Mouse (Mus musculus) left cerebral cortex, adult 2 months (tissue): ENCODE data around the gene Pik3ip1. TPM values are rescaled to one million over a fixed set of nuclear protein-coding genes. Genes with fewer than 3 reads are reported as not detected.
A peak's percentile ranks its signal among the peaks of the same experiment; 100 is the strongest.

Experiments used
- DNase-seq, 2 experiments: peaks; one replicate each; pipeline ENCODE4 v3.0.0; 2021 to 2022; ENCODE audit warnings: low spot score in 2 of 2, mixed read lengths in 1 of 2; ENCODE audit errors: extremely low spot score in 1 of 2
- H3K27ac ChIP-seq: fragments of 200-600 bp; 2 replicates; pipeline ENCODE4 v1.8.1; 2022
- H3K4me3 ChIP-seq: fragments of 200-600 bp; 2 replicates; pipeline ENCODE4 v1.8.1; 2022
- CTCF ChIP-seq: fragments of 200-600 bp; IDR thresholded peaks from 2 replicates; pipeline ENCODE4 v1.8.1; 2022; ENCODE audit warnings: antibody characterized with exemption, mild to moderate bottlenecking, moderate library complexity
- intact Hi-C: fragments of 180-260 bp; cut with DNase I; formaldehyde crosslinking; loops from one replicate; pipeline ENCODE4 v1.15.1; 2025
- total RNA-seq, 2 experiments: library from RNA; stranded (reverse); gene quantifications; 2 replicates each; pipeline ENCODE4 v1.2.3; 2021

The Pik3ip1 gene
- total RNA-seq, 2 experiments from 2014 or later: 28.1 to 31.5 TPM

DNA sequence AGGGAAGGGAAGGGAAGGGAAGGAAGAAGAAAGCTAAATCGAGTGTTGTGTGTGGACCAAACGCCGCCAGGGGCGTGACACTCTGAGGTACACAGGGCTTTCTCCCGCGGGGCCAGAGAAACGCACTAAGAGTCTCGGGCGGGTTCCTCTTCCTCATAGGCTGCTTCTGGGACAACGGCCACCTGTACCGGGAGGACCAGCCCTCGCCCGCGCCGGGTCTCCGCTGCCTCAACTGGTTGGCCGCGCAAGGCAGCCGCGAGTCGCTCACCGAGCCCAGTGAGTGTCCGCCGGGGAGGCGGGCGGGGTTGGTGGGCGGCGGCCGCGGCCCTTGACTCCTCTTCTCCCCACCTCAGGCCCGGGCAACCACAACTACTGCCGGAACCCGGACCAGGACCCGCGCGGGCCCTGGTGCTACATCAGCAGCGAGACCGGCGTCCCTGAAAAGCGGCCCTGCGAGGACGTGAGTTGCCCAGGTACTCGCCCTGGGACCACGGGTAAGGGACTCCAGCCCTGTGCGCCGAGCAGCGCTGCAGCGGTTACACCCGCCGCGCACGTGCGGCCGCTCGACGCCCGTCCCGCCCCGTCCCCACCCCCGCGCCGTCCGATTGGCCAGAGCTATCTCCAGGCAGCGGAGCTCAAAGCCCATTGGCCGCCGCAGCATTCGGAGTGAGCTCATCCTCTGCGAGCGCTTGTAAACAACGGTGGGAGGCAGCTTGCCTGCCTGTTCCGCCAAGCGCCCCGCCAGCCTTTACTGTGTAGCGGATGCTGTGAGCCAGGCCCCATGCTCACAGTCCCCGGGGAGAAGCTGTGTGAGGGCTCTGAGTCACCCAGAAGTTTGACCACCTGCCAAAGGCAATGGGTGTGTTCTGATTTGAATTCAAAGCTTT, 1.8 kb downstream of the Pik3ip1 start:
- H3K4me3 ChIP-seq: peak overlapping the region; percentile 82
- peak overlapping the region; percentile 91 for H3K27ac ChIP-seq
- TF ChIP-seq CTCF: no peak; the same call in 1 of the 2 replicates
- peak; percentile 89 to 91 for DNase-seq
- intact Hi-C loops: loop anchor here (1.0 to 2.0 kb wide), 2 partner anchors 41 to 77 kb away; partner anchors contain the start of gene Limk2

DNA sequence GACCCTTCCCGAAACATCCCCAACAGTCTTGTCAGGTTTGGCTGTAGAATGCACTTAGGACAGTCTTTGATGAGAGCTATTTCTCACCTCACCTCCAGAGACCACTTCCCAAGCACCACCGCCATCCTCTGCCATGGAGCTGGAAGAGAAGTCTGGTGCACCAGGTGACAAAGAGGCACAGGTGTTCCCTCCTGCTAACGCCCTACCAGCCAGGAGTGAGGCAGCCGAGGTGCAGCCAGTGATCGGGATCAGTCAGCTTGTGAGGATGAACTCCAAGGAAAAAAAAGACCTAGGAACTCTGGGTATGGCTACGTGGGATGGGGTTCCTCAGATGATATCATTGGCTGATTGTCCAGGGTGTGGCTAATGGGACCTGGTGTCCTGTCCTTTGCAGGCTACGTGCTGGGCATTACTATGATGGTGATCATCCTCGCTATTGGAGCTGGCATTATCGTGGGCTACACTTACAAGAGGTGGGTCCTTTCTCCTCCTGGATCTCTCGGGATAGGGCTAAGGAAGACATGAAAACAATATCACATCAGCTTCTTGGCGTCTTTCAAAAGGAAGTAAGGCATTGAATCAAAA, 3.0 kb downstream of the Pik3ip1 start:
- no peak for DNase-seq
- Histone ChIP-seq H3K27ac (peak overlapping the region; percentile 74; the same call in 1 of the 2 replicates), H3K4me3 (no peak overlapping the region)
- intact Hi-C loops: no loop called here
- no peak for TF ChIP-seq CTCF

DNA sequence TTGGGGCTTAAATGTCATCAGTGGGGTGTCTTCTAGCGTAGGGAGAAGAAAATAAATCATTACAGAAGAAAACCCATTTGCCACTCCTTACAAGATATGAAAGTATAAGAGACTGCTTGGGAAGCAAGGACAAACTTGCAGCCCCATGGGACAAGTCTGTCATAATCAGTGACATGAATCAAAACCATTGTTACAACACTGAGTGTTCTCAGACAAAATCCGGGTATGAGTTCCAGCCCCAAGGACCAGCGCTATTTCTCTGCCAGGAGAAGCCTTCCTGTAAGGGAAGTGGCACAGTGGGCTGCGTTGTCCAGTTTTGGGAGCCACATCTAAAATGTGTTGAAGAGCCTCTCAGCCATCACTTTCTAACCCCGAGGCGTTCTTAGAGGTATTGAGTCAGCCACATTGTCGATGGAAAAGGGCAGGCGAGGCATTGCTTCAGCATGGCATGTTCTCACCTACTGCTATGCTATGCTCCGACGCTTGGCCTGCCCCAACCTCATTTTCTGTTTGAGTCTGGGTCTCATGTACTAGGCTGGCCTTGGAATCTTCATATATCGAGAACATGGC, 4.0 kb downstream of the Pik3ip1 start:
- TF ChIP-seq CTCF: no peak
- intact Hi-C loops: no loop called here
- Histone ChIP-seq H3K4me3 (no peak overlapping the region), H3K27ac (peak overlapping the region; percentile 55; the same call in 1 of the 2 replicates)
- DNase-seq: no peak

DNA sequence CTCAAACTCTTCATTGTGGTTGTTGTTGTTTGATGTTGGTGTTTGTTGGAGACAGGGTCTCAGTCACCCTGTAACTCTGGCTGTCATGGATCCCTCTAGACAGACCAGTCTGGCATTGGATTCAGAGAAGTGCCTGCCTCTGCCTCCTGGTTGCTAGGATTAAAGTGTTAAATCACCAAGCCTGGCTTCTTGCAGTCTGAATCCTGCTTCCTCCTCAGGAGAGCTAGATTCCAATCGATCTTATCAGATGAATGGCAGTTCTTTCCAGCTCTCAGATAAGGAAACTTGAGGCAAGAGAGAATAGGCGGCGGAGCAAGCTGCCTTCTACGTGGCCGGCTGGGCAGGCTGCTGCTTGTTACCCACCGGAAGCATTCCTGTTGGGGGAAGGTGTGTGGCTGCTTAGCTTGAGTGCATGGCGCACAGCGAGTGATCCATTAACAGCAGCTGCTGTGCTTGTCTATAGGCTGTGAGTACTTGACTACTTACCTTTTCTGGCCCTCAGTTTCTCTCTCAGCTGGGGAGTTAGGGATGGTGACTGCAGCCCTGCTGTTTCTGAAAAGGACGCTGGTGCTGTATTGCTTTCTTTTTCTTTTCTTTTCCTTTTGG, 4.6 kb downstream of the Pik3ip1 start:
- TF ChIP-seq CTCF: no peak
- no peak overlapping the region for H3K4me3 ChIP-seq
- DNase-seq: no peak
- intact Hi-C loops: no loop called here
- H3K27ac ChIP-seq: peak overlapping the region; percentile 55; the same call in 1 of the 2 replicates

DNA sequence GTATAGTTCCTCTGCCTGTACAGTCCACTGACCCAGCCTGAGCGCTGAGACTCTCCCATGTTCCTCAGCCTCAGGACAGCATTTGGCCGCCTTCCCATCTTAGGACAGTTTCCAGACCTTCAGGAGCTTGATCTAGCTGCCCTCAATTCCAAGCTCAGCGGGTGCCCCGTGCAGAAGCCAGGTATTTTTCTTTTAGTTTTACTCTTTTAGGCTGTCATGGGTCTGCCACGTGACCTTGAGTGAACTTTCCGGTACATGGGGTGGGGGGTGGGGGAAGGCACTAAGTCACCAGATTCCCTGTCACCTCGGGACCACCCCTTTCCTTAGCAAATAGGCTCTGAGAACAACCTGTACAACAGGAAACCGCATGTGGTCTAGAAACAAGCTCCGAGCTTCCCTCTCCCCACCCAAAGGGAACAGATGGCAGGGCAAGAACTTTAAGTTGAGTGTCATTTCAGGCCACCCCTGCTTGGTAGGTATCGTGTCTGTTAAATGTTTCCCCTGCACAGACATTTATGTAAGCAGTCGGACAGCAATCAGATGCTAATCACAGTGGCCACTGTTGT, 5.5 kb downstream of the Pik3ip1 start:
- TF ChIP-seq CTCF: no peak
- no peak for DNase-seq
- intact Hi-C loops: no loop called here
- Histone ChIP-seq H3K4me3 (no peak overlapping the region), H3K27ac (peak overlapping the region; percentile 78)

DNA sequence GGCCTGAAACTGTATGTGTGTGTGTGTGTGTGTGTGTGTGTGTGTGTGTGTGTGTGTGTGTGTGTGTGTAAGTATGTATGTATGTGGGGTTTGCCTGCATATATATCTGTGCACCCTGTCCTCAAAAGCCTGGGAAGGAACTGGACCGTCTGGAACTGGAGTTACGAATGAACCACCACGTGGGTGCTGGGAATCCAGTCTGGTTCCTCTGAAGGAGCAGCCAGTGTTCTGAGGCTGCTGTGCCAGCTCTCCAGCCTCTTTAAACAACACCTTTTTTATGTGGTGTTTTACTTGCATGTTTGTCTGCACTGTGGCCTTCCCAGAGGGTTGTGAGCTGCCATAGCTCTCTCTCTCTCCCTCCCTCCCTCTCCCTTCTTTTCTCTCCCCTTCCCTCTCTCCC, 6.4 kb downstream of the Pik3ip1 start:
- no peak for TF ChIP-seq CTCF
- DNase-seq: no peak
- intact Hi-C loops: no loop called here

DNA sequence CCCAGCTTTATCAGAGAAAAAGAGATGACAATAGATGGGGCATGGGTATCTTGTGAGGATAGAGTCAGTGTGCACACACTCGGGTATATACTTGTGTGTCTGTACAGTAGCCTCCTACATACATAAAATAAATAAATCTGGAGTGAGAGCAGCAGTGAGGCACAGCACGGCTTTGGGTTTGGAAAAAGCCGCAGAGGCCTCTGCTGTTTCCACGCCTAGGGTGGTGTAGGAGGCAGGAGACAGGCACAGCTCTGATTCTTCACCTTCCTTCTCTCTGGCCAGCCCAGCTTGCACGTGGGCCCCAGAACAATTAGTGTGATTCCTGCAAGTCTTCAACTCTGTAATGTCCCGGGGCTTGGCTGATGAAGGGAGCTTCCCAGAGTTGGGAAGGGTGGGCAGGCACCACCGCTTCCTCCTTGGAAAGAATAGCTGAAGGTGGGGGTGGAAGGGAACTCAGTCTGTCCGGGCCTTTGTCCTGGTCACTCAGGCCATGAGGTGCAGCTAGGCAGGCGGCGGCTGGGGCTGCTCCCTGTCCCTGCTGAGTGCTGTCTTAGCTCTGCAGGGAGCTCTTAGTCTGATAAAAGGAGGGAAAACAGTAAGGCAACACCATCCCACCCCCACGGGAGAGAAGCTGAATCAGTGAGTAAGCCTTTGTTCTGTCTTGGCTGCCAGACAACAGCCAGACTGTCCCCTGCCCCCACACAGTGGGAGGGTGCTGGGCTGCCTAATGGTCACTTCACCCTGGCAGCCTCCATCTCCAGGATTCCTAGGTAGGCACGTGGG, 7.2 kb downstream of the Pik3ip1 start:
- TF ChIP-seq CTCF: no peak
- intact Hi-C loops: no loop called here
- peak; percentile 62 to 80 for DNase-seq
- no peak overlapping the region for H3K4me3 ChIP-seq
- H3K27ac ChIP-seq: peak overlapping the region; percentile 85

More for the DNA sequence above, 6.4 kb downstream of the Pik3ip1 start:
- no peak overlapping the region for H3K4me3 ChIP-seq
- peak overlapping the region; percentile 55; the same call in 1 of the 2 replicates for H3K27ac ChIP-seq

DNA sequence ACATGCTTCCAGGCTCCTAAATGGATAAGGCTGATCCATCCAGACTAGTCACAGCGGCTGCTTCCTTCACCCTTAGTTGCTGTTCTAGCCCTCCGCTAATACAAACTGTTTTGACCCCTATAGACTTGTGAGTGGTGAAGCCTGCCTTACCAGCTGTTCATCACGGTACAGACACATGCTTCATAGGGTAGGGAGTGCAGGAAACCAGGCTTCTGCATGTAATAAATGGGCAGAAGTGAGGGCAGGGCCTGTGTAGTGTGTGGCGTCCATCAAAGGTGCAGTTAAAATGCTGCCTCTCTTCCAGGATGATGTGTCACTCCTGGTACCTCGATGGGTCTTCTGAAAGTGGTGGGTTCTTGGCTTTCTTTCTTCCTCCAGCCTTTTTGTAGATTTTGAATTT, 7.8 kb downstream of the Pik3ip1 start:
- no peak for TF ChIP-seq CTCF
- DNase-seq: no peak
- intact Hi-C loops: no loop called here
- peak overlapping the region; percentile 85 for H3K27ac ChIP-seq
- no peak overlapping the region for H3K4me3 ChIP-seq

DNA sequence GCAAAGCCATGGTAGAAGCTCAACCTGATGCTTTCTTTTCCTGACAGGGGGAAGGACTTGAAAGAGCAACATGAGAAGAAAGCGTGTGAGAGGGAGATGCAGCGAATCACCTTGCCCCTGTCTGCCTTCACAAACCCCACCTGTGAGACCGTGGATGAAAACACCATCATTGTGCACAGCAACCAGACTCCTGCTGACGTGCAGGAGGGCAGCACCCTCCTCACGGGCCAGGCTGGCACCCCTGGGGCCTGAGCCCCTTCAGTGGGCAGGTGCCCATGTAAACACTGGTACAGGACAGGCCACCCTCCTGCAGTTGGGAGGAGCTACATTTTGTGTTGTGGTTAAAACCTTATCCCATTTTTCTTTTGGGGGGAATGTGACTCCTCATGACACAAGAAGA, 11.3 kb downstream of the Pik3ip1 start:
- Histone ChIP-seq H3K4me3 (no peak overlapping the region), H3K27ac (no peak overlapping the region)
- no peak for DNase-seq
- intact Hi-C loops: no loop called here
- no peak for TF ChIP-seq CTCF

DNA sequence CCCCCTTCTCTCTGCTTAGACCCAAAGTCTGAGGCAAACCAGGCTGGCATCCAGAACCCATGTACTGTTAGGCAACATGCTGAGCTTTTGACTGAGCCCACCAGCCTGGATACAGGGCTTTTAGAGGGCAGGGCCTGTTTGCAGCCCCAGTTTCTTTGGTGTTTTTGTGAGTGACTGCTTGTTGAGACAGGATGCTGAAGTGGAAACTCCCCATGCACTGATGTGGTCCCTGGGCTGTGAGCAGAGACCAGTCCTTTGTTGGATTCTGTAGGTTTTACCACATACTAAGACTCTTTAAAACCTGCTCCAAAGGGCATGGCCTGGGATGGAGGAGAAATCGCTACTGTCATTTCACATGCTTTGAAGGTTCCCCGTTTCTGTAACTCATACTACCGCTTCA, 14.7 kb downstream of the Pik3ip1 start:
- intact Hi-C loops: loop anchor here (5.0 kb wide), 1 partner anchor 62 kb away; the partner anchor contains the start of gene Limk2
- TF ChIP-seq CTCF: no peak
- DNase-seq: no peak
- Histone ChIP-seq H3K4me3 (no peak overlapping the region), H3K27ac (no peak overlapping the region)

DNA sequence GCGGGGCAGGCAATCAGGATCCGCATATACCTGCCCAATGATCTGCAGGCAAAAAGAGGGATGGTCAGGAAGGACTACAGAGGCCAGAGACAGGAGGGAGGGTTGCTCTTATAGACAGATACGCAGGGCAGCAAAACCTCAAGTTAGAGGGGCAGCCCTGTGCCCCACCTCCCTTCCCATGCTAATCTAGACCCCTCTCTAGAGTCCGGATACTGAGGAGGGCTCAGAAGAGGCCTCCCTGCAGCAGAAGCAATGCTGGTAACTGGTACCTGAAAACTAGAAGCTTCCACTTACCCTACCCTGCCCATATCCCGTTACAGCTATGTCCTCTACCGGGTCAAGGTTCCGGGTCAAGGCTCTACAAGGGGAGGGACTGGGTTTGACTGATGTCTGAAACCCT, 16.1 kb downstream of the Pik3ip1 start:
- DNase-seq: no peak
- TF ChIP-seq CTCF: no peak
- H3K4me3 ChIP-seq: no peak overlapping the region
- intact Hi-C loops: loop anchor here (5.0 kb wide), 1 partner anchor 61 kb away; the partner anchor contains the start of gene Limk2
- no peak overlapping the region for H3K27ac ChIP-seq
